Mouse (Mus musculus) liver, embryonic 11.5 days (tissue): ENCODE measurements around the gene Slc4a1ap. TPM values are rescaled to one million over a fixed set of nuclear protein-coding genes. Genes with fewer than 3 reads are reported as not detected.

Source experiments
- ATAC-seq: fragments of 200-750 bp; cut with Nextera tagmentation; replicated peaks from 2 replicates; pipeline ENCODE4 v1.8.0; 2017; ENCODE audit warnings: moderate number of reproducible peaks, mild to moderate bottlenecking, moderate TSS enrichment, moderate library complexity; ENCODE audit not compliant: low FRiP score
- DNase-seq: peaks from one replicate; pipeline ENCODE4 v3.0.0-alpha.2; 2017; ENCODE audit warnings: low spot score
- H3K27ac ChIP-seq: fragments of 300-500 bp; sonication (generic); 2 replicates; pipeline ENCODE4 v1.5.1; 2014; ENCODE audit warnings: mild to moderate bottlenecking, low read depth, low read length, control low read depth
- H3K27me3 ChIP-seq: fragments of 300-500 bp; sonication (generic); replicated peaks from 2 replicates; pipeline ENCODE4 v1.6.1; 2014; ENCODE audit warnings: low read length, mixed read lengths; ENCODE audit not compliant: control insufficient read depth, insufficient read depth
- H3K36me3 ChIP-seq: fragments of 300-500 bp; sonication (generic); 2 replicates; pipeline ENCODE4 v1.6.1; 2014; ENCODE audit warnings: mild to moderate bottlenecking, low read length, moderate library complexity, mixed read lengths; ENCODE audit not compliant: control insufficient read depth, insufficient read depth
- H3K4me1 ChIP-seq: fragments of 300-500 bp; sonication (generic); replicated peaks from 2 replicates; pipeline ENCODE4 v1.6.1; 2014; ENCODE audit warnings: low read length, mixed read lengths; ENCODE audit not compliant: control insufficient read depth, insufficient read depth
- H3K4me2 ChIP-seq: fragments of 300-500 bp; sonication (generic); 2 replicates; pipeline ENCODE4 v1.6.1; 2014; ENCODE audit warnings: mild to moderate bottlenecking, control low read depth, moderate library complexity
- H3K4me3 ChIP-seq: fragments of 300-500 bp; sonication (generic); 2 replicates; pipeline ENCODE4 v1.5.1; 2014; ENCODE audit warnings: low read depth, low read length, control low read depth
- H3K9ac ChIP-seq: fragments of 300-500 bp; sonication (generic); 2 replicates; pipeline ENCODE4 v1.6.1; 2014; ENCODE audit warnings: low read depth, low read length, control low read depth
- H3K9me3 ChIP-seq: fragments of 300-500 bp; sonication (generic); 2 replicates; pipeline ENCODE4 v1.6.1; 2016; ENCODE audit warnings: low read length, inconsistent platforms, mixed read lengths; ENCODE audit not compliant: control insufficient read depth
- WGBS: fragments of 180-500 bp; shearing (Covaris S2); extraction: QIAGEN DNeasy Blood & Tissue Kit; methylation state at CpG from one replicate; pipeline ENCODE4 v1.1.7; 2014; 5-methylcytosine and 5-hydroxymethylcytosine counted together
- polyA plus RNA-seq: library from polyadenylated mRNA; unstranded; fragments of >200 nt; fragmentation: Nextera tagmentation; extraction: Ambion mirVana; gene quantifications from 2 replicates; pipeline ENCODE4 v1.2.1, GENCODE M21; 2014

Gene Slc4a1ap
- polyA plus RNA-seq, 1 experiment from 2014 or later = 32.9 TPM

DNA sequence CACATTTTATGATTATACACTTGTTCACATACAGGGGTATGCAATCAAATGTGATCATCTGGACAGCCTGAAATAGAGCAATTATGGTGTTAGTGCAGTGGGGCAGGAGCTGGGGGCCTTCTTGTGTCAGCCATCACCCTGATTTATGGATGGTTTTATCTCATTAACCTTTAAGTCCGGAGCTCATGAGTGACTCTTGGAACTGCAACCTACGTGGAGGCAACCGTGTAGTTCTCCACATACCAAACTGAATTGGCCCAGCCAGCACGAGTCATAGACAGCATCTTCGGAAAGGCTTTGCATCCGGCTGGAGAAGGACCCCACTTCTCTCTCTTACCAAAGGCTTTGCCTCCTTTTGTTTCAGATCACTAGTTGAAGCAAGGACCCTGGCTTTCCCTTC, 77.0 kb downstream of the Slc4a1ap start:
- H3K4me2 ChIP-seq = no peak overlapping the region
- H3K9ac ChIP-seq = no peak overlapping the region
- 78% methylated on average over 6 of the region's 6 CpGs for WGBS
- no peak overlapping the region for H3K4me3 ChIP-seq
- no peaks in the 10 kb centered on the region for H3K4me1 ChIP-seq
- DNase-seq = no peak
- no peak overlapping the region for H3K27ac ChIP-seq
- no peak for ATAC-seq
- H3K9me3 ChIP-seq = no peaks in the 10 kb centered on the region
- H3K36me3 ChIP-seq = no peaks in the 10 kb centered on the region
- H3K27me3 ChIP-seq = no peaks in the 10 kb centered on the region

DNA sequence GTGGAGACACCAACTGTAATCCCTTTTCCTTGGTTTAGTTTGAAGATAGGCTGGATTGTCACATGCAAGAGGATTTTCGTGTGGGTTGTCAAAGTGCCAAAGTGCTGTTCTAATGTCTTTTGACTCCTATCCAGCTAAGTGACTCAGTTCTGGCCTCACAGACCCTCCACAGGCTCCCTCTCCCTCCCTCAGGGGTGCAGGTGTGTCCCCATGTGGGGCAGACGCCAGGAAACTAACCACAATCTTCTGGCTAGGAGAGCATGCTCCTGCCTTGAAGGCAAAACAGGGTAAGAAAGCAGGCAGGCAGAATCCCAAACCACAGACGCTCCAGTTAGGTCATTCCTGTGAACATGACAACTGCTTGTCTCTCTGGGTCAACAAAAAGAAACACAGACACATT, 79.4 kb downstream of the Slc4a1ap start:
- ATAC-seq (no peak), DNase-seq (no peak)
- Histone ChIP-seq H3K9me3 (no peaks in the 10 kb centered on the region), H3K9ac (no peak overlapping the region), H3K36me3 (no peaks in the 10 kb centered on the region), H3K4me2 (no peak overlapping the region), H3K4me3 (no peak overlapping the region), H3K27ac (no peak overlapping the region), H3K27me3 (no peaks in the 10 kb centered on the region), H3K4me1 (no peaks in the 10 kb centered on the region)
- 65% methylated on average over 3 of the region's 3 CpGs for WGBS

Other genes with a start within 250 kb of the Slc4a1ap start
- gene Ift172, start 235.9 kb upstream of the Slc4a1ap start, polyA plus RNA-seq = 15.3 and 17.4 TPM in 2 replicates
- 24.2 TPM in 2 replicates for gene Fndc4, start 230.9 kb upstream of the Slc4a1ap start, polyA plus RNA-seq
- gene Gckr, start 229.6 kb upstream of the Slc4a1ap start, polyA plus RNA-seq = 11.3 and 12.1 TPM in 2 replicates
- 39.7 and 40.9 TPM in 2 replicates for gene Zfp512, start 74.6 kb upstream of the Slc4a1ap start, polyA plus RNA-seq
- gene 4930548H24Rik, start 41.3 kb upstream of the Slc4a1ap start, polyA plus RNA-seq = 0.14 TPM in 1 of 2 replicates, not detected in the other
- gene Gpn1, start 32.3 kb upstream of the Slc4a1ap start, polyA plus RNA-seq = 50.3 and 55.3 TPM in 2 replicates
- 18.5 and 18.6 TPM in 2 replicates for gene Supt7l, start 812 bp downstream of the Slc4a1ap start, polyA plus RNA-seq
- 277 and 300 TPM in 2 replicates for gene Mrpl33, start 69.9 kb downstream of the Slc4a1ap start, polyA plus RNA-seq
- 24.6 and 24.8 TPM in 2 replicates for gene Rbks, start 170.6 kb downstream of the Slc4a1ap start, polyA plus RNA-seq
- 46.2 and 47.4 TPM in 2 replicates for gene Babam2, start 170.7 kb downstream of the Slc4a1ap start, polyA plus RNA-seq